20 mouse cellular contexts compared by ENCODE assay signal in genomic region chr10:86257045-86257444, GRCm38 (mm10).
"Had no signal": no experiment of that assay in that cellular context is flagged by ENCODE, and none has a peak within 500 bp of the region (broad histone marks: within the 10 kb centered on the region; RNA-seq: fewer than 3 reads in every experiment).

No protein-coding gene starts in this region.

- H3K36me3 ChIP-seq: limb, embryonic 12.5 days; limb, embryonic 15.5 days; neural tube, embryonic 13.5 days had no signal

- H3K4me1 ChIP-seq: neural tube, embryonic 13.5 days had no signal

- H3K4me2 ChIP-seq: limb, embryonic 12.5 days; limb, embryonic 15.5 days; liver, embryonic 11.5 days; lung, embryonic 14.5 days; neural tube, embryonic 13.5 days had no signal

- H3K27ac ChIP-seq: limb, embryonic 12.5 days; limb, embryonic 15.5 days; liver, embryonic 14.5 days; macrophage; neural tube, embryonic 13.5 days; stomach, postnatal 0 days had no signal

- H3K9me3 ChIP-seq: limb, embryonic 12.5 days; neural tube, embryonic 13.5 days had no signal

- DNase-seq: kidney, adult 18-20 months; kidney, adult 9 months; kidney, postnatal 14 days; kidney, postnatal 4 days; left cerebral cortex, postnatal 4 days; liver, postnatal 0 days; lung, embryonic 14.5 days; midbrain, embryonic 14.5 days; thymus, adult 2 months; thymus, postnatal 14 days; thymus, postnatal 4 days had no signal

- H3K4me3 ChIP-seq: limb, embryonic 12.5 days; limb, embryonic 15.5 days; myocyte; neural tube, embryonic 13.5 days had no signal

- H3K27me3 ChIP-seq: limb, embryonic 12.5 days; limb, embryonic 15.5 days; neural tube, embryonic 13.5 days had no signal

- ATAC-seq: liver, postnatal 0 days; lung, postnatal 0 days had no signal

- H3K9ac ChIP-seq: limb, embryonic 12.5 days; limb, embryonic 15.5 days; liver, embryonic 14.5 days; liver, postnatal 0 days; lung, embryonic 14.5 days; neural tube, embryonic 13.5 days had no signal
